Mouse (Mus musculus) stomach, postnatal 0 days (tissue): Measurements from ENCODE around the gene Sdk2. TPM values are rescaled to one million over a fixed set of nuclear protein-coding genes. Genes with fewer than 3 reads are reported as not detected.

Experiments used
- ATAC-seq: fragments of 200-750 bp; cut with Nextera tagmentation; 2 replicates; pipeline ENCODE4 v1.8.0; 2017; ENCODE audit not compliant: low FRiP score, low TSS enrichment
- DNase-seq: peaks from one replicate; pipeline ENCODE4 v3.0.0-alpha.2; 2016; ENCODE audit warnings: low spot score
- H3K27ac ChIP-seq: fragments of 300-500 bp; sonication (generic); replicated peaks from 2 replicates; pipeline ENCODE4 v1.5.1; 2014; ENCODE audit warnings: mild to moderate bottlenecking, control low read depth
- H3K27me3 ChIP-seq: fragments of 300-500 bp; sonication (generic); 2 replicates; pipeline ENCODE4 v1.6.1; 2014; ENCODE audit warnings: low read length; ENCODE audit not compliant: control insufficient read depth, insufficient read depth
- H3K36me3 ChIP-seq: fragments of 300-500 bp; sonication (generic); 2 replicates; pipeline ENCODE4 v1.6.1; 2014; ENCODE audit warnings: low read length, mixed read lengths; ENCODE audit not compliant: control insufficient read depth, insufficient read depth
- H3K4me1 ChIP-seq: fragments of 300-500 bp; sonication (generic); replicated peaks from 2 replicates; pipeline ENCODE4 v1.6.1; 2014; ENCODE audit warnings: antibody characterized with exemption; ENCODE audit not compliant: control insufficient read depth, insufficient read depth
- H3K4me2 ChIP-seq: fragments of 300-500 bp; sonication (generic); replicated peaks from 2 replicates; pipeline ENCODE4 v1.6.1; 2014; ENCODE audit warnings: low read depth, mild to moderate bottlenecking, control low read depth, moderate library complexity
- H3K4me3 ChIP-seq: fragments of 300-500 bp; sonication (generic); 2 replicates; pipeline ENCODE4 v1.5.1; 2014; ENCODE audit warnings: low read depth, low read length, control low read depth
- H3K9ac ChIP-seq: fragments of 300-500 bp; sonication (generic); 2 replicates; pipeline ENCODE4 v1.6.1; 2014; ENCODE audit warnings: mild to moderate bottlenecking, low read length, control low read depth, mixed read lengths
- H3K9me3 ChIP-seq: fragments of 300-500 bp; sonication (generic); 2 replicates; pipeline ENCODE4 v1.6.1; 2016; ENCODE audit warnings: low read length; ENCODE audit not compliant: control insufficient read depth
- CTCF ChIP-seq: IDR thresholded peaks from 2 replicates; pipeline ENCODE4 v1.5.1; 2016; ENCODE audit warnings: antibody characterized with exemption, low read depth, mild to moderate bottlenecking, moderate library complexity
- EP300 ChIP-seq: optimal IDR thresholded peaks from 2 replicates; pipeline ENCODE3; 2016; ENCODE audit warnings: antibody characterized with exemption
- WGBS: fragments of 180-500 bp; shearing (Covaris S2); extraction: QIAGEN DNeasy Blood & Tissue Kit; methylation state at CpG from one replicate; pipeline ENCODE4 v1.1.7; 2014; 5-methylcytosine and 5-hydroxymethylcytosine counted together
- polyA plus RNA-seq: library from polyadenylated mRNA; unstranded; fragments of >200 nt; fragmentation: Nextera tagmentation; extraction: Ambion mirVana; gene quantifications from 2 replicates; pipeline ENCODE4 v1.2.1, GENCODE M21; 2015

Sdk2 gene
- polyA plus RNA-seq, 1 experiment from 2014 or later = 0.45 TPM

DNA sequence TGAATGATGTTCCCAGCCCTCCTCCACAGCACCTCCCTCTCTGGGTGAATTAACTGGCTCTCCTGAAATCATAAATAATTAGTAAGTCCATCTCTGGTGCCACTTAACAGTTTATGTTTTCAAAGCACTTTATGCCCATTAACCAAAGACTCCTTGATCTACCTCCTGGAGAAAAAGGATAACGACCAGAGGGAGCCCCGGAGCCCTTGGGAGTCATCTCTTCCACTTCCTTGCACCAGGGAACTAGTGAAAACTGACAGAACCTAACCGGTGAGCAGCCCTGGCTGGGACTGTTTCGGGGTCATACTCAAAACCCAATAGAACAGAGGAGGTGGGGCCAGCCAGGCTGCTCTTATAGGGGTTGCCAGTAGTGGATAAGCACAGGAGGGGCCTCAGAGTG is 22.5 kb downstream of the Sdk2 start:
- no peaks in the 10 kb centered on the region for H3K36me3 ChIP-seq
- no peak for ATAC-seq
- H3K27me3 ChIP-seq = no peaks in the 10 kb centered on the region
- no peak overlapping the region for H3K27ac ChIP-seq
- peaks cover 6% of the 10 kb centered on the region for H3K4me1 ChIP-seq
- no peak for DNase-seq
- no peak overlapping the region for H3K4me3 ChIP-seq
- no peaks in the 10 kb centered on the region for H3K9me3 ChIP-seq
- TF ChIP-seq EP300 (no peak), CTCF (no peak)
- no peak overlapping the region for H3K9ac ChIP-seq
- 72% methylated on average over 4 of the region's 4 CpGs for whole genome bisulfite sequencing
- no peak overlapping the region for H3K4me2 ChIP-seq

DNA sequence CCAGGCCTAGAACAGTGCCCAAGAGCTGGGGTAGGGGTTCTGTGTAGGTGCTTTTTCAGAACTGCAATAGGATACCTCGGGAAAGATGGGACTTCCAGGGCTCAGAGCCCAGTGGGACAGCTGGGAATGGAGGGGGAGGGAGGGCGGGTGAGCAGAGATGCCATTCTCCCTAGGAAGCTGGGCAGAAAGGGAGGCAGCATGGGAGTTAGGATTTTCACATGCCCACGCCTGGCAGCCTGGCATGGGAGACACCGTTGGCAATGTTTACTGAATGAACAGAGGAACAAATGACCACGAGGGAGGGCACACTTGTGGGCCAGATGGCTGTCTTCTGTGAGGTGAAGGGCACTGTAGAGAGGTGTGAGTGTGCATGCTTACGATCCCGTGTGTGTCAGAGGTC is 23.3 kb downstream of the Sdk2 start:
- Histone ChIP-seq H3K9ac (no peak overlapping the region), H3K9me3 (no peaks in the 10 kb centered on the region), H3K4me2 (no peak overlapping the region), H3K4me1 (peaks cover 6% of the 10 kb centered on the region), H3K4me3 (no peak overlapping the region), H3K27me3 (no peaks in the 10 kb centered on the region), H3K36me3 (no peaks in the 10 kb centered on the region), H3K27ac (no peak overlapping the region)
- 63% methylated on average over 7 of the region's 7 CpGs for WGBS
- no peak for ATAC-seq
- no peak for TF ChIP-seq CTCF
- no peak for TF ChIP-seq EP300
- no peak for DNase-seq

GRCm38 (mm10) chr11:114040391-114041035 is 26.3 kb downstream of the Sdk2 start:
- Histone ChIP-seq H3K27me3 (no peaks in the 10 kb centered on the region), H3K9ac (no peak overlapping the region), H3K27ac (no peak overlapping the region), H3K9me3 (no peaks in the 10 kb centered on the region), H3K4me3 (no peak overlapping the region), H3K4me1 (no peaks in the 10 kb centered on the region; the same call in 1 of the 2 replicates), H3K4me2 (no peak overlapping the region; the same call in 1 of the 2 replicates), H3K36me3 (no peaks in the 10 kb centered on the region)
- WGBS = 10% methylated on average over 10 of the region's 10 CpGs
- ATAC-seq (no peak), DNase-seq (no peak)
- no peak for TF ChIP-seq CTCF
- TF ChIP-seq EP300 = no peak

GRCm38 (mm10) chr11:114038036-114038435 is 28.8 kb downstream of the Sdk2 start:
- no peaks in the 10 kb centered on the region for H3K36me3 ChIP-seq
- no peak overlapping the region for H3K9ac ChIP-seq
- H3K27me3 ChIP-seq = no peaks in the 10 kb centered on the region
- TF ChIP-seq CTCF (no peak), EP300 (no peak)
- peak; percentile 89 for DNase-seq
- WGBS = 46% methylated on average over 8 of the region's 8 CpGs
- H3K4me1 ChIP-seq = no peaks in the 10 kb centered on the region; the same call in 1 of the 2 replicates
- H3K9me3 ChIP-seq = no peaks in the 10 kb centered on the region
- no peak overlapping the region for H3K27ac ChIP-seq
- H3K4me3 ChIP-seq = no peak overlapping the region
- peak; percentile 94 for ATAC-seq
- H3K4me2 ChIP-seq = no peak overlapping the region

DNA sequence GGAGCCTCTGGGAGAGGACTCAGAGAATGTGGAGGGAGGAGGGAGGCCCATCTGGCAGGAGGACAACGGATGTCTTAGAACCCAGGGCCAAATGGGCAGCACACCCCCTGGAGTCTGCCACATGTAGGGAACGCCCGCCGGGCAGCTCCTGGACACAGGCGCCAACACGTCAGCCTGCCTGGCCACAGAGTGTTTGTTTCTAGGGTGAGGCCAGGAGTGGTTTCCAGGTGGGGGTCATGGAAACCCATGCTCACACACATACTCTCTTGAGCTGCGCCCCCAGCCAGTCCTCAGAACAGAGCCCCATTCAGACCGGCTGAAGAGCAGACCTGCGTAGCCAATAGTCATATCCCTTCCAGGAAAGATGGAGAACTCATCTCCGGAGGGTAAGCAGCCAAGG is 35.4 kb downstream of the Sdk2 start:
- no peak overlapping the region for H3K27ac ChIP-seq
- ATAC-seq (peak; percentile 78), DNase-seq (peak; percentile 79)
- peaks cover 4% of the 10 kb centered on the region; the same call in 1 of the 2 replicates for H3K4me1 ChIP-seq
- WGBS = 61% methylated on average over 10 of the region's 10 CpGs
- no peaks in the 10 kb centered on the region for H3K36me3 ChIP-seq
- H3K9me3 ChIP-seq = no peaks in the 10 kb centered on the region
- no peak overlapping the region for H3K9ac ChIP-seq
- no peak overlapping the region for H3K4me2 ChIP-seq
- no peak overlapping the region for H3K4me3 ChIP-seq
- no peaks in the 10 kb centered on the region for H3K27me3 ChIP-seq
- no peak for TF ChIP-seq CTCF
- no peak for TF ChIP-seq EP300

DNA sequence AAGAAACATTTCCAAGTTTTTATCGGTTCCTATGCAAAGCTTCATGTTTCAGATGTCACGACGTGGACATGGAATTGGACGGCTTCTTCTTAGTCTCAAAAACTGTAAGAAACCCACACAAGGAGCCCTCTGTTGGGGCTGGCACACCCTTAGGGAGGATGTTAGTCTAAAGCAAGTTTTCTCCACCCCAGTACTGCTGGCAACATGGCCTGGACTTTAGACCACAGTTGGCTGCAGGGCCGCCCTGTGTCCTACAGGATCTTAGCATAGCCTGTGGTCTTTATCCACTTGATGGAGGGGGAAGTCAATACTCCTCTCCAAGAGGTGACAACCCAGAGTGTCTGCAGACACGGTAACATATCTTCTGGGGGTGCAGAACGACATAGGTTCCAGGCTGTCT is 36.6 kb downstream of the Sdk2 start:
- WGBS = 63% methylated on average over 7 of the region's 7 CpGs
- no peak for TF ChIP-seq CTCF
- no peak for TF ChIP-seq EP300
- no peaks in the 10 kb centered on the region for H3K27me3 ChIP-seq
- no peaks in the 10 kb centered on the region for H3K9me3 ChIP-seq
- no peaks in the 10 kb centered on the region for H3K36me3 ChIP-seq
- no peak overlapping the region for H3K4me2 ChIP-seq
- H3K4me1 ChIP-seq = peaks cover 4% of the 10 kb centered on the region; the same call in 1 of the 2 replicates
- H3K9ac ChIP-seq = no peak overlapping the region
- H3K27ac ChIP-seq = peak overlapping the region; percentile 53
- ATAC-seq (peak; percentile 82), DNase-seq (peak; percentile 62)
- H3K4me3 ChIP-seq = no peak overlapping the region
